8 mouse cellular contexts compared by ENCODE assay signal in genomic region chr19:23135349-23136201, GRCm38 (mm10). TPM values are rescaled to one million over a fixed set of nuclear protein-coding genes. Genes with fewer than 3 reads are reported as not detected.
DNase-seq lines count a peak whose midpoint lies in the region; ATAC-seq lines count a peak whose summit lies in the region.

No protein-coding gene starts in this region.

- under 1% methylated on average over 55 of the region's 55 CpGs for WGBS in hindbrain, embryonic 14.5 days

- ATAC-seq in hindbrain, embryonic 14.5 days (ENCODE audit: low FRiP score): peak; percentile 19; the same call in 1 of the 2 replicates

- H3K27me3 ChIP-seq in hindbrain, embryonic 14.5 days (ENCODE audit: control insufficient read depth, insufficient read depth, low read length): peaks cover 75% of the 10 kb centered on the region

- peak; percentile 85 for DNase-seq in R1 (ENCODE audit: low read depth, low spot score)
- peak; percentile 90 to 92 for DNase-seq in cerebellum, postnatal 25 days
- peak; percentile 91 to 94 for DNase-seq in frontal cortex, postnatal 36 days (ENCODE audit: low spot score in 2 of 2)
- peak; percentile 71 for DNase-seq in hindbrain, embryonic 14.5 days (ENCODE audit: low spot score)
- DNase-seq in left cerebral cortex, adult 18-20 months (ENCODE audit: low spot score in 2 of 2): peak; percentile 84 to 91
- DNase-seq in lung, postnatal 36 days: peak; percentile 96
- DNase-seq in retina, embryonic 14.5 days (ENCODE audit: low spot score): peak; percentile 82
- peak; percentile 50 for DNase-seq in thymus, postnatal 4 days

- H3K4me3 ChIP-seq in hindbrain, embryonic 14.5 days (replicated peaks; ENCODE audit: low read length): peak overlapping the region; percentile 39

- peak overlapping the region; percentile 49 for H3K9ac ChIP-seq in hindbrain, embryonic 14.5 days

- peaks cover 23% of the 10 kb centered on the region for H3K4me1 ChIP-seq in hindbrain, embryonic 14.5 days (replicated peaks; ENCODE audit: control insufficient read depth, insufficient read depth, low read length)

- H3K27ac ChIP-seq in hindbrain, embryonic 14.5 days: no peak overlapping the region

- no peaks in the 10 kb centered on the region for H3K9me3 ChIP-seq in hindbrain, embryonic 14.5 days (ENCODE audit: control insufficient read depth, low read length)

- no peaks in the 10 kb centered on the region for H3K36me3 ChIP-seq in hindbrain, embryonic 14.5 days (replicated peaks; ENCODE audit: control insufficient read depth, insufficient read depth)

- peak overlapping the region; percentile 86 for H3K4me2 ChIP-seq in hindbrain, embryonic 14.5 days (replicated peaks)

RNA-seq across cellular contexts. Expression of gene Klf9, which starts 5.5 kb away (rescaled TPM):
- 2.4 and 3.3 TPM in 2 replicates for polyA plus RNA-seq in hindbrain, embryonic 14.5 days (2014; fragmentation: Nextera tagmentation; extraction: Ambion mirVana)
- total RNA-seq in left cerebral cortex, adult 18-20 months (2021): 100 to 1,000 TPM; 153 to 167 TPM
